Mouse (Mus musculus) MEL-GATA-1-ER (cell line): ENCODE measurements around the gene Dnhd1.
A peak's percentile ranks its signal among the peaks of the same experiment; 100 is the strongest.
"Not testable (repeated sequence)": the region's sequence is repeated elsewhere in the genome, so short reads cannot be mapped to it uniquely, and the experiment has no call there.

ENCODE experiments used
- DNase-seq: peaks from one replicate; pipeline ENCODE4 v3.0.0-alpha.2; 2012; ENCODE audit warnings: low read depth; ENCODE audit errors: extremely low read depth

Gene Dnhd1

GRCm38 (mm10) chr7:105740089-105740795 is 89.6 kb downstream of the Dnhd1 start:
- DNase-seq, result no peak

DNA sequence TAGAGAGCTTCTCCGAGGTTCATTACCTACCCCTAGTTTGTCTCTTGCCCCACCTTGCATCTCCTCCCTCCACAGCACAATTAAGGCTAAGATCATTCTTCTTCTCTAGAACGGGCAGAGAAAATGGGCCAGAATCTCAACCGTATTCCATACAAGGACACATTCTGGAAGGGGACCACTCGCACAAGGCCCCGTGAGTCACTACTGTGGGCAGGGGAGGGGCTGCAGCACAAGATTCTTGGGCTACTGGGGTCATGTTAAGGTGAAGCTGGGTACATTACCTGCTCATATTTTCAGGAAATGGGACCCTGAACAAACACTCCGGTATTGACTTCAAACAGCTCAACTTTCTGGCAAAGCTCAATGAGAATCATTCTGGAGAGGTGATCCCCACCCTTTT is 90.2 kb downstream of the Dnhd1 start:
- no peak for DNase-seq

DNA sequence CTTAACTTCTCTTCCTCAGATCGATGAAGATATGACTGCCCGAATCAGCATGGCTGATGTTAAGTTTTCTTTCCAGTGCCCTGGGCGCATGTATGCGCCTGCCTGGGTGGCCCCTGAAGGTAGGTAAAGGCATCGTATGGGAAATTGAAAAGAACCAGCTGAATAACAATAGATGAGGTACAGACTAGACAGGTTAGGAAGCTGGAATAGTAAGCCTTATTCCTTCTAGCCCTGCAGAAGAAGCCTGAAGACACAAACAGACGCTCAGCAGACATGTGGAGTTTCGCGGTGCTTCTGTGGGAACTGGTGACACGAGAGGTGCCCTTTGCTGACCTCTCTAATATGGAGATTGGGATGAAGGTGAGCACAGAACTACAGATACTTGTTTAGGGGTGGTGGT is 91.4 kb downstream of the Dnhd1 start:
- no peak for DNase-seq

GRCm38 (mm10) chr7:105742539-105743215 is 92.0 kb downstream of the Dnhd1 start:
- DNase-seq, result not testable (repeated sequence)

- DNase-seq, result not testable (repeated sequence)
Measured at GRCm38 (mm10) chr7:105743246-105743925, 92.8 kb downstream of the Dnhd1 start.

GRCm38 (mm10) chr7:105743926-105744590 is 93.4 kb downstream of the Dnhd1 start, which contains the start of gene Taf10:
TSS of gene Taf10 (minus strand) at chr7:105744361.
- peak; percentile 88 for DNase-seq

- DNase-seq, result no peak
Measured at GRCm38 (mm10) chr7:105747776-105748175, 97.1 kb downstream of the Dnhd1 start.

GRCm38 (mm10) chr7:105751491-105752433 is 101.1 kb downstream of the Dnhd1 start, which contains the start of gene Tpp1:
TSS of gene Tpp1 (minus strand) at chr7:105752235.
- peak; percentile 85 for DNase-seq

DNA sequence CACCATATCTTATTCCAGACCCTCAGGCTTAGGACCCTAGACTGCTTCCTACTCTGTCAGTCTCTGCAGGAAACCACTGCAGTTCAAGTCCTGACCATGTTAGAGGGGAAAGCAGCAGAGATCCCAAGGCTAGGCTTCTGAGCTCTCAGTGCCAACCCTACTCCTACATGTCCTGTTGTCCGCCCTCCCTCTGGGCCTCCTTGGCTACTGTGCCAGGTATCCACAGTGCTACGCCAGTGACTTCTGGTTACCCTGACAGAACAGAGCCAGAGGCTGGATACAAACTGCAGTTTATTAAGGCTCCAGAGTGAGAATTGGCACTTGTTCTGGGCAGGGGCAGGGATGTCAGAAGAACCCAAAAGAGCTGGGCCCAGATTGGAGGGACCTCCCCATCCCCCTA is 102.1 kb downstream of the Dnhd1 start:
- no peak for DNase-seq

DNA sequence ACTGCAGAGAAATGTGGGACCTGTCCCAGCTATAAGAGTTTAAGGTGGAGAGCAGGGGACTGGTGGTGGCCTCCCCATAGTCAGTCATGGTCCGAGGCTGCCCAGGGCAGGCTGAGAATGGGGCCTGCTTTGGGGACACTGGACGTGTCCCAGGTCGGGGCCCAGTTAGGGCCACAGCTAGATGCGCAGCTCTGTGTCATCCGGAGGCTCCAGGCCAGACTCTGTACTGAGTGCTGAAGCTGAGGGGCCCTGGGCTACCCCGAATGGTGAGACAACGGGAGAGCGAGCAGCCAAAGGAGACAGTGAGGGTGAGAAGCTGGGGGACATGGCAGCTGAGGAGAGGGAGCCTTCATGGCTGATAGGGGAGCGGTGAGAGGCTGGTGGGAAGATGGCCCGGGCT is 102.7 kb downstream of the Dnhd1 start:
- no peak for DNase-seq

DNA sequence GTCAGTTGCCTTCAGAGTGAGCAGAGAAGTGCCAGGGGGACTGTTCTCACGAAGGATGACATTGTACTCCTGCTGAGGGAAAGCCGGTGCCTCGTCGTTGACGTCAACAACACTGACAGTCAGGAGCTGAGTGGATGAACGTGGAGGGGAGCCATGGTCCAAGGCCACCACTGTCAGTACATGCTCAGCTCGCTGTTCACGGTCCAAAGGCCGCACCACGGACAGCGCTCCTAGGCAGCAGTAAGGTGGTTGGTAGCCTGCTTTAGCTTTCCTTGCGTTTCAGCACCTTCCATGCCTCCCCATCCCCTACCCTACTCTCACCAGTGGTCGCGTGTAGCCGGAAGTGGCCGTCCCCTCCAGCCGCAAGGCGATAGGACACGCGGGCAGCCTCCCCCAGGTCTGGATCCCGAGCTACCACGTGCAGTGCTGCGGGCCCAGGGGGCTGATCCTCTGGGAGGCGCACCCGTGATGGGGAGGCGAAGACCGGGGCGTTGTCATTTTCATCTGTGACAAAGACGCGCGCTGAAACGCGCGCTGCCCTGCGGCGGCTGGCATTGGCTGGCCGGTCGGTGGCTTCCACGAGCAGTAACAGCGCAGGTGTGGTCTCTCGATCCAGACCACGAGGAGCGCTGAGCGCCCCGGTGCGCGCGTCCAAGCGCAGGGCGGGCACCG is 111.3 kb downstream of the Dnhd1 start:
- DNase-seq, result no peak

- no peak for DNase-seq
Measured at GRCm38 (mm10) chr7:105762517-105763270, 112.1 kb downstream of the Dnhd1 start.

DNA sequence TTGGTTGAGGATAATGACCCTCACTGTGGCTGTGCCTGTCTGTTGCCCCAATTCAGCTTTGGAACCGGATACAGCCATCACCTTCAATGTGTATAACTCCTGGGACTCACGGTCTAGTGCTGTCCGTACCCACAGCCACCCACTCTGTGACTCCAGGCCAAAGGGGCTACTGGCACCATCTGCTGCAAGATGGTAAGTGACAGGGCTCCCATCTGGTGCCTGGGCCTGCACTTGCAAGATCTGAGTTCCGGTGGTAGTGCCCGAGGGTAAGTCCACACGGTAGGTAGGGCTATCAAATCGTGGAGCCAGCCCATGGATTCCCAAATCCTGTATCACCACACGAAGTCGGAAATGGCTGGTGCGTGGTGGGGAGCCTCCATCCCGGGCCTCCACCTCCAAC is 113.7 kb downstream of the Dnhd1 start:
- DNase-seq, result no peak

- no peak for DNase-seq
Measured at GRCm38 (mm10) chr7:105767729-105768165, 117.1 kb downstream of the Dnhd1 start.

DNA sequence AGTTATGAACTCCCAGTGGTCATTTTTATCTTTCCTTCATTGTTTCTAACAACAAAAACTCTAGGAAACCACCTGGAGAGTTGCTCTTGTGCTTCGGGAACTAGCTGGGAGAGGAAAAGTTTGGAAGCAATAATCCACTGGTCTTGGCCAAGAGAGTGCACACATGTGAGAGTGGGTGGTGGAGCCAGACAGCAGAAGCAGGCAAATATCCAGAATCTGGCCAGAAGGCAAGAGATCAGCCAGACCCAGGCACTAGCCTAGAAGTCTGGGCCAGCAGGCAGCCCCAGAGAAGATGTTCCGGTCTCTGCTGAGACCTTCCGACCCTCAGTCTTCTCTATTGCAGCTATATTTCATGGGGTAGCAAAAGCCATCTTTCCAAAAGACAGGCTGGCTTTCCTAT is 119.3 kb downstream of the Dnhd1 start:
- no peak for DNase-seq
